Mouse (Mus musculus) bone marrow macrophage, adult 2 months (primary cell): ENCODE results near the gene Msmb.

Experiments used
- CTCF ChIP-seq: IDR thresholded peaks from 2 replicates; pipeline ENCODE4 v1.5.1; 2012; ENCODE audit warnings: low read depth, mild to moderate bottlenecking, low read length, moderate library complexity
- POLR2A ChIP-seq: IDR thresholded peaks from 2 replicates; pipeline ENCODE4 v1.6.1; 2012; ENCODE audit warnings: mild to moderate bottlenecking, low read depth, low read length, borderline replicate concordance

GRCm38 (mm10) chr14:32124261-32124660, 17.6 kb upstream of the Msmb start:
- TF ChIP-seq POLR2A (no peak), CTCF (no peak)
